Mouse (Mus musculus) cerebellum, adult 11 months (tissue): ENCODE data around the gene Igfals.
A peak's percentile ranks its signal among the peaks of the same experiment; 100 is the strongest.

Source experiments
- DNase-seq: peaks from one replicate; pipeline ENCODE4 v3.0.0; 2022

Gene Igfals

DNA sequence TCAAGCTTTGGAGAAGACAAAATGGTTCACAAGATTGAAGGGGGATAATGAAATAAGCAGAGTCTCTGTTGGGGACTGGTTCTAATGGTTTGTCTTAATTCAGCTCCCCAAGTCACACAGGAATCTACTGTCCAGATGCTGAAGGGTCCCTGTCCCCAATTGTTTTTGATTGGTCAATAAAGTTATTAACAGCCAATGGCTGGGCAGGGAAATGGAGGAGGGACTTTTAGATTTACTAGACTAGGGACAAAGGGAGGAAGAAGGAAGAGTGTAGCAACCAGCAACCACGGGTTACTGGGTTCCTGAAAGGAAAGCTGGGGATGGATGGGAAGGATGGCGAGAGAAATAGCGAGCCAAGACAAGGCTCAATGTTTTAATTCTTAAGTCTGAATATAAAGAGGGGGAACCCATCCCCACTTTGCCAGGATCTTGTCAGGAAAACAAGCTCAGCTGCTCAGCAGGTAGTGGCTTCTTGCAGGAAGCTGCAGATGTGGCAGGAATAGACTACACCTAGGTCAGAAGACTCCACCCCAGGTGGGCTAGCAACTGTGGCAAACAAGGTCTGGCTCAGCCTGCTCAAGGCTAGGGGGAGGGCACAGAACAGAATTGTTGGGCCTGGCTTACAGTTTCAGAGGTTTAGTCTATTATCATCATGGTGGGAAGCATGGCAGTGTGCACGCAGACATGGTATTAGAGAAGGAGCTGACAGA is 8.1 kb downstream of the Igfals start:
- DNase-seq: no peak

DNA sequence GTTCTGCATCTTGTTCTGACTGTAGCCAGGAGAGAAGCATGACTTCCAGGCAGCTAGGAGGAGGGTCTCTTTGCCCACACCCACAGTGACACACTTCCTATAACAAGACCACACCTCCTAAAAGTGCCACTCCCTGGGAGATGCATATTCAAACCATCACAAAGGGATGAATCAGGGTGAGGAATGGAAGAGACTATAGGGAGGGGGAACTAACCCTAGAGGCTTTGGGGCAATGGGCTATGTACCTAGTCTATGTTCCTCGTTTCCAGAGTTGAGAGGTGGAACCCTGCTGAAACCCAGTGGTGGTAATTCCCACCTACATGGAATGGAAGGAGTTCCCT is 8.6 kb downstream of the Igfals start:
- no peak for DNase-seq

DNA sequence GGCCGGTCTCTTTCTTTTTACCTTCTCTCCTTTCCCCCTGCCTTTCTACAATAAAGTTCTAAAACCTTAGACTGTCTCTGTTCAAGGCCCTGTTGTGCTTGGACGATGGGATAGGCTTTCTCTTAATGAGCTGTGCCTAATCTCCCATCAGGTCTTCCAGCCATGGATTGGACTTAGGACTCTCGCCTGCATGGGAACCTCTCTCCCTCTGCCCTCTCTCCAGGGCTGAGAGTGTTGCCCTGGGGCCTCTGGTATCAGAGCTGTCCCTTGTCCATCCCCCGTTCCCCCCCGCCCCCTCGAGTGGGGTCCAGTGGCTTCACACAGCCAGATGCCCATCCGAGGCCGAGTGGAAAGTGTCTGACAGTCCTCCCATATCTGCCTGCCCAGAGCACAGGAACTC is 9.2 kb downstream of the Igfals start:
- DNase-seq: no peak

DNA sequence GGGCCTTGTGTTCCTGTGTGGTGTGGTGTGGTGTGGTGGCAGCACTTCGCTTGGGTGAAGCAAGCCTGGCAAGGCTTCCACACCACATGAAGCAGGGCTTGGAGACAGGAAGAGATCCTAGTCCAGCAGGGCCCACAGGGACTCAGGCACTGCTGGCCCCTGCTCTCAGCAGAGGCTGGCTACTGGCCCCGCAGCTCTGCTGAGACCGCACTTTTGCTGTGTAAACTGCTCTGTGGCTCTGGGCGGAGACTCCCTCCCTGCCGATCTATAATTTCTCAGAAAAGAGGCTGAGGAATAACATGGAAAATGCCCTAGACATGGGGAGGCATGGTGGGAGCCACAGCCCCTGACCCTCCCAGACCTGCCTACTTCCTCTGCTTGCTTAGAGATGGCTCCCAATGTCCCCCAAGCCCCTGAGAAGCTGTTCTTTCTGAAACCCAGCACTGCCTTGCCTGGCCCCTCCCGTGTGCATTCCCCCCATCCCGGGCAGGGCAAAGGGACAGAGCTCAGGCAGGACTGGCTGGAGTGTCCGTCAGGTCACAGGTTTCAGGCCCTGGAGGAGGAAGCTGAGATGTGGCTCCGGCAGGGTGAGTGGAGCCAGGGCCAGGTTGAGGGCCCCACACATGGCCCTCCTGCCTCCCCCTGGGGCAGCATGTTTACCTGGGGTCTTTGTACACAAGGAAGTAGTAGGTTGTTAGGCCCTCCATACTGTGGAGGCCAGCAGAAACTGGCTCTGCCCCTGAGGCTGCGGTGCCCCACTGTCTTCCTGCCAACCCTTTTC is 11.7 kb downstream of the Igfals start:
- DNase-seq: no peak

DNA sequence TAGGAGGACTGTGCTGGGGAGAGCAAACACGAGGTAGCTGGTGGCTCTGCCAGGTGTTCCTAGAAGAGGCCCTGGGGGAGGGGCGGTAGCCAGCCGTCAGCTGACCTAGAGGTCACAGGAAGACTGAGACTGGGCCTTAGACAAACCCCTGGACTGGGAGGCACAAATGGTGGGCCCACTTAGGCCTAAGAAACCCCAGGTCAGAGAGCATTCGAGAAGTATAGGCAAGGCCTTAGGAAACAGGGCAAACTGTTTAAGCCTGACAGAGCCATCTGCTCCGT is 12.3 kb downstream of the Igfals start:
- DNase-seq: no peak

DNA sequence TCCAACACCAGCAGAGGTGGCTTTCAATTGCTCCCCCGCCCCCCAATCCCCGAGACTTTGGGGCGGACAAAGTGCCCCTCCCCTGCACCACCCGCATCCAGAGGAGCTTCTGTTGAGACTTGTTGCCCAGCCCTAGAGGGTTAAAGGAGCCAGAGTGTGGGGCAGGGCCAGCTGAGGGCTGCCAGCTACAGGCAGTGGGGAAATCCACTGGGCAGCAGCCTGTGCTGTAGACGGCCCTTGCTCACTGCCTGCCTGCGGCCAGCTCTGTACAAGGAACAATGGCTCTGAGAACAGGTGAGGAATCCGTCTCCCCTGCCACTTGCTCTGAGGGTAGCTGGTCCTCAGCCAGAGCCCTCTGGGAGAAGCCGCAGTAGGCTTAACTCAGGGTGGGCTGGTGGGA is 12.7 kb downstream of the Igfals start:
- DNase-seq: no peak

DNA sequence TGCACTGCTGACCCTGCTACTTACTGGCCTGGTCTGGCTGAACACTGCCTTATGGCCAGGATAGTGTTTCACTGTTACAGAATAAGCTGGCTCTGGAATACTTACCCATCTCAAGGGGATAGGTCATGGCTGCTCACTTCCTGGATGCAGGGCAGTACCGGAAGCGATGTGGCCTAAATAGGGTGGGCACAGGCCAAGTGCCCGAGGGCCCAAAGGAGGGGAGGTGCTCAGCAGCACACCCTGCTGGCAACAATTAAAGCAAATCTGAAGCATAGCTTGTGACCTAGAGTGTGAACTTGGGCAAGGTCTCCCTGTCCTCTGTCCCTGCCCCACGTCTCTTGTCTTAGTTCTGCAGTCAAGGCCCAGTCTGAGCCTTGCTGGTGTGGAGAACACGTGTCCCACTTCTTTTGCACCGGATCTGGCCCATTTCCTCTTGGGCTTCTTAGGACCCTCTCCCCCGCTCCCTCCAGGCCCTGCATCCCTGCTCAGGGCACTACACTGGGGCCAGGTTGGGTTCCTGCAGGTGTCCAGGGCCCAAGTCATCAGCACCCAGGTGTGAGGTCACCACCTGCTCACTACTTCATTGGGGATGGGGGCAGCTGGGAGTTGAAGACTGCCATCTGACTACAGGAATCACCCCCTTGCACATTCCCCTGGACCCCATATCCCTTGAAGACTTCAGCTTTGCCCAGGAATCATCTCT is 16.1 kb downstream of the Igfals start:
- DNase-seq: no peak

DNA sequence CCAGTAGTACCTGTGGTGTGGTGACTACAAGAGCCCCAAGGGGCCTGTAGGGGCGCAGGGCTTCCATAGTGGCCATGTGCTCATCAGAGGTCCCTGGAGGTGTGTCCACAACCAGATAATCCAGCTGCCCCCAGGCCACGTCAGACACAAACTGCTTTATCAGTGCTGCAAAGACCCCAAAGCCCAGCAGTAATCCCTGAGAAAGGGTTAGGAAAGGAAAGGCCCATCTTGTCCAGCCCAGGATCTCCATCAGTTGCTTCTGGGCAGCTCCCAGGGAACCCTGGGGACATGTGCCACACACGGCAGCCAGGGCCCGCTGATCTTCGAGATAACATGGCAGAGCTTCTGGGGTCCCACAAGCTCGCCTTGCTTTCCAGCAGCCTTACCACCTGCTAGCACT is 18.6 kb downstream of the Igfals start:
- no peak for DNase-seq

DNA sequence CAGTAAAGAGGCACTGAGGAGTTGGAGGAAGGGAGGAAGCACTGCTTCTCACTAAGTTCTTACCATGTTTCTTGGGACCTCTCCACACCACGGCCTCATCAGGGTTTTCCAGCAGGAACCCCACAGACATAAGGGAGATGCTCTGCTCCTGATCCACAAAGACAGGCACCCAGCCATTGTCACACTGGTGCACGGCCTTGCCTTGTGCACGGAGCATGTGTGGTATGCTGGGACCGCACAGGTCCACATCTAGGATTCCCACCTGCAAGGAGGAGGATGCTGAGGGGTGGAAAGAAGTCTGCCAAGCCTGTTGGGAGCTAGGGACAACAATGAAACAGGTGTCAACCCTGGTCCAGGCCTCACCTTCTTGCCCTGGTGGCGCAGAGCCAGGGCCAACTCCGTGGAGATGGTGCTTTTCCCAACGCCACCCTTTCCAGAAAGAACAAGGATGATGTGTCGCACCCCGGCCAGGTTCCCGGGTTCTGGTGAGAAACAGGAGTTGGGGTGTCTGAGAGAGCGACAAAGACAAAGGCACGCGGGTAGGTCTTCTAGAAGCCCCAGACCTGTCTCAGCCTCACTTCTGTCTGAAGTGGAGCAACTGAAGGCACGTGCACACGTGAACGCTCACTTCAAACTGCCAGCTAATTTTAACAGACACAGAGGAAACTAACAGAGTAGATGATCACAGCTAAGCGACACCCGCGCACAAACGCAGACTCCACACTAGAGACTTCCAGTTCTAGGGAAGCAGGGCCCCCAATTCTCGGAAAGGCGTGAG is 19.7 kb downstream of the Igfals start:
- no peak for DNase-seq

DNA sequence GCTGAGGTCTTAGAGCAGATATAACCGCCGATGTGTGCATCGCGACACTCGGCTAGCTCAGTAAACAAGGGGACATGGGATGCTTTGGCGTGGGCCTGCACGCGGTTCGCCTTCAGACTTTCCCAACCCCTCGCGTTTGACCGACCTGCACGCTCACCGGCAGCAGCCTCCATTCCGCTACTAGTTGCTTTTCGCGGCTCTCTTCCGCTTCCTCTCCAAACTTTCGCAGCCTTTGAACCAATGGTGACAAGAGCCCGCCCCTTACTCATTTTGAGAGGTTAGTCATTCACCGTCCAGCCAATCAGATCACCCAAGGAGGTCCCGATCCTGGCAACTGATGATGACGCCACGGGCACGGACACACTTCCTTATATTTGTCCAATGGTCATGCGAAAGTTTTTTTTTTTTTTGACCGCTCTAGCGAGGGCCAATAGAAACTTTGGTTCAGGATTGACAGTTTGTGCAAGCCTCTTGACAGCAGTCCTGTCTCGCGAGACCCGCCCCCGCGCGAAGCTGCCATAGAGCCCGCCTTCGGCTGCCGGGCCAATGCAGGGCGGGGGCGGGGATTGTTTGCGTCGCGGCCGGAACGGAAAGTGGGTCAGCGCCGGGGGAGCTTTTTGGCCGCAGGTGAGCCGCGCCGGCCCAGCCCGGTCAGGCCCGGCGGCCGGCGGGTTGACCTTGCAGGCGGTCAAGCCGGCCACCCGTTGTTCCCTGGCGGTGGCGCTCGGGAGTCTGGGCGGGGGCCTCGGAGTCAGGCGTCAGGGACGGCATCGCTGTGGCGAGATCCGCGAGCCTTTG is 20.5 kb downstream of the Igfals start, which contains the start of the genes Nubp2 and Spsb3:
TSS of gene Nubp2 (minus strand) at position 216 of the 798 bp plus-strand sequence.
TSS of gene Spsb3 (plus strand) at position 510 of the 798 bp plus-strand sequence.
- DNase-seq: peak; percentile 97

DNA sequence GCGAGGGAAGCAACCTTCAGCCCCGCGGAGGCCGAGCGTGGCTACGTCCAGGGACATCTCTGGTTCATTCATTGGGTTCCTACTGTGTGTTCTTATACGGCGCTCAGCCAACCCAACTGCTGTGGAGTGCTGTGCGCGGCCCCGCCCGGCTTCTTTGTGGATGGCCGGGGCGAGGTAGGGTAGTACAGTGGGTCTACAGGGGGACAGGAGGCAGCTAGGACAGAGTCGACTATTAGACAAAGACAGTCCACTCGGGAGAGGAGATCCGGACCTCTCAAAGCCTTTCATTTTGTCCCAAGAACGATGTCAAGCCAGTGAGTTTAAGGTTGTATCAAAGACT is 21.1 kb downstream of the Igfals start:
- no peak for DNase-seq

DNA sequence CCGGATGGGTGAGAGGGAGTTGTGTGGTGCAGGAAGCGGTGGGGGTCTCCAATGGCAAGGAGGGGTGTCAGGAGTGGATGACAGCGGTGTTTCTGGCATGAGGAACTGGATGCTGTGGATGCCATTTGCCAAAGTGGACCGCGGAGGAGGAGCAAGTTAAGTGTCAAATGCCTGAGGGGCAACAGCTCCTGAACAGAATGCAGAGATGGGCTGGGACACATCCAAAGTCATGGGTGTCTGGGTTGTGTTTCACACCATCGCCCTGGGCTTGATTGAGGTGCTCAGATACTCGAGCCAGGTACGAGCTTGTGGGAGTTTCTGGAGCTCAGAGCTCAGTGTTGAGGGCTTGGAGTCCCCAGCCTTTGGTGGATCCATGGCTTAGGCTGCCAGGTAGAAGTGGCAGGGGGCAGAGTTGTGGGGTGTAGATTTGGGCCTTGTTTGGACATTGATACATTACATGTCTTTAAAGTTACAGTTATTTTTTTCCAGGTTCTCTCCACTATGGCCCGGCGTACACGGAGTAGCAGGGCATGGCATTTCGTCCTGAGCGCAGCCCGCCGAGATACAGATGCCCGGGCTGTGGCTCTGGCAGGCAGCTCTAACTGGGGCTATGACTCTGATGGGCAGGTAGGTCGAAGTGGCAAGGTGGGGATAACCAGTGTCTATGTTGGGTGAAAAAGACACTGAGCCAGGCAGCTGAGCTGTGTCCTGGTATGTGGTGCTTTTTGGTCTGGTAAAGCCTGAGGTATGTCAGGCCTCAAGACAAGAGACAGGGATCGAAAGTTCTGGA is 21.7 kb downstream of the Igfals start:
- DNase-seq: no peak

DNA sequence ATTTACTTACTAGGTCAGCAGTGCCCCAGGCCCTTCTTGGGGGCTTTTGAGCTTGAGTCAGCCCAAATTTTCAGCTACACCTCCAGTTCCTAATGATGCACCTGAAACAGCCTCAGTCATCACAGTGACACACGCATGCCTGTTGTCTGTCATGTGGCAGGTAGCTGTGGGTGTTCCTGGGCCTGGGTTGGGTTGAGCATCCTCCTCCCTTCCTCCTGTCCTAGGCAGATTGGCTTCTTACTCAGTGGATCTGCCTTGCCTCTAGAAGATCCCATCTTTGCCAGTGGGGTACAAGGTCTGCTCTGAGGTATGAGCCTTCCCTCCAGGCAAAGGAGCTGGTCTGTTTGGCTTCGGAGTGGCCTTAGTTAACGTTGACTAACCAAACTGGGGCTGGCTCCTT is 23.1 kb downstream of the Igfals start:
- DNase-seq: no peak

DNA sequence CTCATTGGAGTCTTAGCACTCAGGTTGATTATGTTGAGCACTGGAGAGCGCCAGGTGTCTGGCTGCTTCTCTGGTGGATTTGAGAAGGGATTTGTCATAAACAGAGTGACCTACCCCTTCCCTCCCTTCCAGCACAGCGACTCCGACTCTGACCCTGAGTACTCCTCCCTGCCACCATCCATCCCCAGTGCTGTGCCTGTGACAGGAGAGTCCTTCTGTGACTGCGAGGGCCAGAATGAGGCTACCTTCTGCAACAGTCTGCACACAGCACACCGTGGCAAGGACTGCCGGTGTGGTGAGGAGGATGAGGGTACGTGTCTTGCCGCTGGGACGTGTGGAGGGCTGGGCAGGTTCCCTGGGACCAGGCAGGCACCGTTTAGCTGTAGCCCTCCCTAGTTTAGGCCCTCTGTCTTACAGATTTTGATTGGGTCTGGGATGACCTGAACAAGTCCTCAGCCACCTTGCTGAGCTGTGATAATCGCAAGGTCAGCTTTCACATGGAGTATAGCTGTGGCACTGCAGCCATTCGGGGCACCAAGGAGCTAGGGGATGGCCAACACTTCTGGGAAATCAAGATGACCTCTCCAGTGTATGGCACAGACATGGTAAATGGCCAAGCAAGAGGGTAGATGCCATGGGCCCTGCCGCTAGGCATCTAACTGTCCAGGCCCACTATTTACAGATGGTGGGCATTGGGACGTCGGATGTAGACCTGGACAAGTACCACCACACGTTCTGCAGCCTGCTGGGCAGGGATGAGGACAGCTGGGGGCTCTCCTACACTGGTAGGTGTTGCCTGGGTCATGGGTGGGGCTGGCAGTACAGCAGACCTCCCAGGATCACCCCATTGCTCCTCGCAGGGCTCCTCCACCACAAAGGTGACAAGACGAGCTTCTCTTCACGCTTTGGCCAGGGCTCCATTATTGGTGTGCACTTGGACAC is 24.6 kb downstream of the Igfals start:
- no peak for DNase-seq

DNA sequence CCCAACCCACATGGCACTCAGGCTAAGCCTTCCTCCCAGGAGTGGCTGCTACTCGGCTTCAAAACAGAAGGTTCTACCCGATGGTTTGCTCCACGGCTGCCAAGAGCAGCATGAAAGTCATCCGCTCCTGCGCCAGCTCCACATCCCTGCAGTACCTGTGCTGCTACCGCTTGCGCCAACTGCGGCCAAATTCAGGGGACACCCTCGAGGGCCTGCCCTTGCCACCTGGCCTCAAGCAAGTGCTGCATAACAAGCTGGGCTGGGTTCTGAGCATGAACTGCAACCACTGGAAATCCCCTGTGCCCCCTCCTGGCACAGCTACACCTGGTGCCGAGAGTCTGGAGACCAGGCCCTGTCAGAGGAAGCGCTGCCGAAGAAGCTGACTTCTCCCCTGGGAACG is 25.5 kb downstream of the Igfals start:
- peak; percentile 69 for DNase-seq

DNA sequence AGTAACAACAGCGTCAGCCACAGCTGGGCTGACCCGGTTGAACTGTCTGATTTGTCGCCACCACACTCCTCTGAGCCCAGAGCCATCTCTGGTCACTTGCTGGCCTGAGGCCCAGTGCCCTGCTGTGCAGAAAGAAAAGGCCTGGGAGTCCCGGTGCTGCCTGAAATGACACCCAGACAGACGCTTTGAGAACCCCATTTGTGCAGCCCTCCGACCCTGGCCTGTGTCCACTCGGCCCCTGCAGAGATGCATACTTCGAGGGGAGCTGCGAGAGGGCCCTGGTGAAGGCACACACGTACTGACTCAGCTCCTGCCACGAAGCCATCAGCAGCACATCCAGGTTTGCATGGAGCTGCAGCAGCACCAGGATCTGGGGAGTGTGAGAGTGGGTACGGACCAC is 27.0 kb downstream of the Igfals start:
- DNase-seq: no peak

DNA sequence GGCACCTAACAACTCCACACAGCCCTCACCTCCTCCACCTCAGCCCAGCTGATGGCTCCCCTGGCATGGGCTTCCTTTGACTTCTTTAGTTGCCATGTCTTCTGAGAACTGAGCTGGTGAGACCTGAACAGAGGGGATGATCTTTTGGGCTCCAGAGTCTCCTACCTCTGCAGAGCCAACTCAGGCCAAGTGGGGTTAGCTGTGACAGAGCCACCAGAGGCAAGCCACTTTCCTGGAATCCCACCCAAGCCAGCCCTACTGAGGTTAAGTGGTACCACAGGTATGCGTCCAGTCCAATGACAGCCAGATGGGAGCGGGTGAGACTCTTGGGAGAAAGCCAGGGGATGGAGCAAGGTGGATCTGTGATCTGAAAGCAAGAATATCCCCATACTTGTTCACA is 27.5 kb downstream of the Igfals start:
- no peak for DNase-seq

DNA sequence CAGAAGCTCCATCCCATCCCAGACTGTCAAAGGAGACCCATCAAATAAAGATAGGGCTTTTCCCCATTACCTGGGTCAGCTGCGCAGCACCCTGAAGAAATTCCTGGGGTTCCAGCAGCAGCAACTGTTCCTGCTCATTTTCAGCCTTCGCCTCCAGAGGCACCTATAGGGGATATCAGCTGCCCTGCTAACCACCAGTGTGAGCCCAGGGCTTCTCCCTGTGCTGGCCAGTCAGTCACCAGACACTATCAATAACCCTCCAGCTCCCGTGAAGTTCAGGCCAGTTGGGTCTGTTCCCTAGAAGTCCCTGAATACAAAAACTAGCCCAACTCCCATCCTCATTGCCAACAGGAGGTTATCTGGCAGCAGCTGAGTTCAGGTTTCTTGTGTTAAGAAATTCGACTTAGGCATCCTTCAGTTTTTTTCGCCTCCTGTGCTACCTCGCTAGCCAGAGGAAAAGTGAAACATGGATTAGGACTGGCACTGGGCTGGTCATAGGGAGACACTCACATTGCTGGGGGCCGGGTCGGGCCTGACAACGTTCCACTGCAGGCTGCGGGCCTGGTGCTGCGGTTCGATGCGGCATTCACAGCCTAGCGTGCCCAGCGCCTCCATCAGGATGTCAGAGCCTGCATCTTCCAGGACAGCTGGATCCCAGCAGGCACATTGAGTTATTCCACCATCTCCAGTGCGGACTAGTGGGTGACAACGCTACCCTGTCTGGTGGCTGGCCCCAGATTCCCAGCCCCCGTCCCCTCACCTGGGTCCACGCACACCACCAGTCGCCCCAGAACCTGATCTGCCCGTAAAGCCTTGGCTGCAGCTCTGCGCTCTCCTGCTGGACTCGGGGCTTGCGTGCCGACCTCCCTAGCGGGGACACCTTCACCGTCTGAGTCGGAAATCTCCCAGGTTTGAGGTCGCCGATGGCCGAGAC is 28.5 kb downstream of the Igfals start:
- DNase-seq: no peak

DNA sequence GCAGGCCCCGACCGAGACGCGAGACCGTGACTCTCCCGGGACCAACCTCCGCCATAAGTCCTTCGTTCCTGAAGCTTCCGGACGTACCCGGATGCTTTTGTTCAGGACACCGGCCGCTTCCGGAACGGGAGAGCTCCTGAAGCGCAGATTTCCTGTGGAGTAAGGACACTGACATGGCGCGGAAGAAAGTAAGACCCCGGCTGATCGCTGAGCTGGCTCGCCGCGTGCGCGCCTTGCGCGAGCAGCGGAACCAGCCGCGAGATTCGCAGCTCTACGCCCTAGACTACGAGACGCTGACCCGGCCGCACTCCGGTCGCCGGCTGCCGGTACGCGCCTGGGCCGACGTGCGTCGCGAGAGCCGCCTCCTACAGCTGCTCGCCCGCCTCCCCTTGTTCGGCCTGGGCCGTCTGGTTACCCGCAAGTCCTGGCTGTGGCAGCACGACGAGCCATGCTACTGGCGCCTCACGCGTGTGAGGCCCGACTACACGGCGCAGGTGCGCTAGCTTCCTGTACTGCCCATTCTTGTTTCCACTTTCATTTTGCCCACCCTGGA is 29.3 kb downstream of the Igfals start, which contains the start of the genes Eme2 and Mrps34:
TSS of gene Eme2 (minus strand) at position 93 of the 553 bp plus-strand sequence.
TSS of gene Mrps34 (plus strand) at position 122 of the 553 bp plus-strand sequence.
- peak; percentile 75 for DNase-seq
